Mouse (Mus musculus): ENCODE results near the gene Slc7a5. TPM values are rescaled to one million over a fixed set of nuclear protein-coding genes. Genes with fewer than 3 reads are reported as not detected.

Slc7a5 gene
- polyA plus RNA-seq (2016; fragmentation: Nextera tagmentation; extraction: Ambion mirVana): 17.4 and 17.5 TPM in 2 replicates

- WGBS: under 1% methylated on average over 58 of the region's 61 CpGs
- H3K4me3 ChIP-seq: peak within 1 kb of the TSS; percentile 73
- no peaks in the 10 kb centered on the region for H3K9me3 ChIP-seq
- H3K4me1 ChIP-seq: peaks cover 18% of the 10 kb centered on the region
- H3K4me2 ChIP-seq (replicated peaks): peak within 1 kb of the TSS; percentile 95
- H3K9ac ChIP-seq: peak within 1 kb of the TSS; percentile 56
- H3K36me3 ChIP-seq: no peaks in the 10 kb centered on the region
- H3K27ac ChIP-seq: no peak within 1 kb of the TSS
- H3K27me3 ChIP-seq: no peaks in the 10 kb centered on the region
- peak; percentile 78 for ATAC-seq (ENCODE audit: insufficient number of reproducible peaks, insufficient read depth, low FRiP score, low TSS enrichment)
Observed at GRCm38 (mm10) chr8:121907587-121908248, at the start of gene Slc7a5. Gene Slc7a5, minus strand, starts transcription at chr8:121907694.

- 70% methylated on average over 1 of the region's 1 CpGs for WGBS
- Histone ChIP-seq H3K36me3 (peaks cover 16% of the 10 kb centered on the region), H3K4me2 (replicated peaks) (no peak overlapping the region), H3K4me3 (no peak overlapping the region), H3K27ac (no peak overlapping the region), H3K4me1 (peaks cover 28% of the 10 kb centered on the region), H3K27me3 (no peaks in the 10 kb centered on the region), H3K9ac (no peak overlapping the region), H3K9me3 (no peaks in the 10 kb centered on the region)
- no peak for ATAC-seq (ENCODE audit: insufficient number of reproducible peaks, insufficient read depth, low FRiP score, low TSS enrichment)
Observed at GRCm38 (mm10) chr8:121955825-121956500, 48.5 kb upstream of the Slc7a5 start.

GRCm38 (mm10) chr8:121954981-121955555, 47.6 kb upstream of the Slc7a5 start:
- Histone ChIP-seq H3K4me1 (peaks cover 28% of the 10 kb centered on the region), H3K4me2 (replicated peaks) (no peak overlapping the region), H3K36me3 (peaks cover 16% of the 10 kb centered on the region), H3K9ac (no peak overlapping the region), H3K27ac (no peak overlapping the region), H3K27me3 (no peaks in the 10 kb centered on the region), H3K9me3 (no peaks in the 10 kb centered on the region), H3K4me3 (no peak overlapping the region)
- 81% methylated on average over 10 of the region's 10 CpGs for WGBS
- no peak for ATAC-seq (ENCODE audit: insufficient number of reproducible peaks, insufficient read depth, low FRiP score, low TSS enrichment)

DNA sequence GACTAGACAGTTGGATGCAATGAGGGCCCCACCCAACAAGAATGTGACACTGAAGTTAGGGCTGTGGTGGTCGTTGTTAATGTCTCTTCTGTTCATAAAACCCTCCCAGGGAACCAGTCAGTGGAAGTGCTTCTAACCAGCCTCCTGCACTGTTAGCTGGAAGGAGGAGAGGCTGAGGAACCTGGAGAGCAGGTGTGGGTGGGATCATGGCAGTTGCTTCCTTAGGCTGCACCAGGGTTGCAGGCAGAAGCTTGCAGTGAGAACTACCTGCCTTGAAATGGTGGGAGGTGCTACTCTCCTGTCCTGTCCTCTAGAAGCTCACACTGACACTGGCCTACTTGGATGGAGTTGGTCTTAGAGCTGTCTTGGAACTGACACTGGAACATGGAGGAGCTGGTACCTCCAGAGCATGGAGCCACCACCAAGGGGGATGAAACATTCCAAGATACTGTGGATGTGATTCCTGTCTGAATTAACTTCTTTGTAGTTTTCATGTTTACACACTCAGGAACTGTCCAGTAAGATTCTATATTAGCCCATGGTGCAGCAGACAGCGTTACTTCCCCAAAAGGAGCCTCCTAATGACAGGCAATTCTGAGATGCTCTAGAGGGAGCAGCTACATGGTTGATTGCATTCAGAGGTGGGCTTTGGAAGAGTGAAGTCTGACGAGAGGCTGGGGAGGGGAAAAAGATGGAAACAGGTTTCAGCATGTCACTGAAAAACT, 46.5 kb upstream of the Slc7a5 start:
- ATAC-seq (ENCODE audit: insufficient number of reproducible peaks, insufficient read depth, low FRiP score, low TSS enrichment): no peak
- H3K9ac ChIP-seq: no peak overlapping the region
- no peaks in the 10 kb centered on the region for H3K27me3 ChIP-seq
- no peaks in the 10 kb centered on the region for H3K9me3 ChIP-seq
- no peak overlapping the region for H3K27ac ChIP-seq
- H3K4me3 ChIP-seq: no peak overlapping the region
- peaks cover 16% of the 10 kb centered on the region for H3K36me3 ChIP-seq
- no peak overlapping the region for H3K4me2 ChIP-seq (replicated peaks)
- peaks cover 25% of the 10 kb centered on the region for H3K4me1 ChIP-seq
- 81% methylated on average over 3 of the region's 3 CpGs for WGBS

GRCm38 (mm10) chr8:121952800-121953199, 45.3 kb upstream of the Slc7a5 start:
- ATAC-seq (ENCODE audit: insufficient number of reproducible peaks, insufficient read depth, low FRiP score, low TSS enrichment): no peak
- Histone ChIP-seq H3K27me3 (no peaks in the 10 kb centered on the region), H3K4me1 (peaks cover 36% of the 10 kb centered on the region), H3K36me3 (peaks cover 16% of the 10 kb centered on the region), H3K4me3 (no peak overlapping the region), H3K4me2 (replicated peaks) (peak overlapping the region; percentile 80), H3K27ac (no peak overlapping the region), H3K9me3 (no peaks in the 10 kb centered on the region), H3K9ac (no peak overlapping the region)
- WGBS: 92% methylated on average over 7 of the region's 7 CpGs

- Histone ChIP-seq H3K9me3 (no peaks in the 10 kb centered on the region), H3K27ac (no peak overlapping the region), H3K27me3 (no peaks in the 10 kb centered on the region), H3K4me2 (replicated peaks) (peak overlapping the region; percentile 80), H3K4me1 (peaks cover 43% of the 10 kb centered on the region), H3K36me3 (peaks cover 16% of the 10 kb centered on the region), H3K4me3 (peak overlapping the region; percentile 74), H3K9ac (peak overlapping the region; percentile 99; the same call in 1 of the 2 replicates)
- ATAC-seq (ENCODE audit: insufficient number of reproducible peaks, insufficient read depth, low FRiP score, low TSS enrichment): no peak
Observed at GRCm38 (mm10) chr8:121952122-121952521, 44.6 kb upstream of the Slc7a5 start.

- H3K27me3 ChIP-seq: no peaks in the 10 kb centered on the region
- no peak for ATAC-seq (ENCODE audit: insufficient number of reproducible peaks, insufficient read depth, low FRiP score, low TSS enrichment)
- H3K9ac ChIP-seq: peak overlapping the region; percentile 99
- WGBS: 38% methylated on average over 7 of the region's 7 CpGs
- H3K4me1 ChIP-seq: peaks cover 48% of the 10 kb centered on the region
- H3K4me2 ChIP-seq (replicated peaks): peak overlapping the region; percentile 80
- peak overlapping the region; percentile 96; the same call in 1 of the 2 replicates for H3K27ac ChIP-seq
- peak overlapping the region; percentile 74 for H3K4me3 ChIP-seq
- no peaks in the 10 kb centered on the region for H3K9me3 ChIP-seq
- peaks cover 16% of the 10 kb centered on the region for H3K36me3 ChIP-seq
Observed at GRCm38 (mm10) chr8:121951656-121952009, 44.1 kb upstream of the Slc7a5 start.

DNA sequence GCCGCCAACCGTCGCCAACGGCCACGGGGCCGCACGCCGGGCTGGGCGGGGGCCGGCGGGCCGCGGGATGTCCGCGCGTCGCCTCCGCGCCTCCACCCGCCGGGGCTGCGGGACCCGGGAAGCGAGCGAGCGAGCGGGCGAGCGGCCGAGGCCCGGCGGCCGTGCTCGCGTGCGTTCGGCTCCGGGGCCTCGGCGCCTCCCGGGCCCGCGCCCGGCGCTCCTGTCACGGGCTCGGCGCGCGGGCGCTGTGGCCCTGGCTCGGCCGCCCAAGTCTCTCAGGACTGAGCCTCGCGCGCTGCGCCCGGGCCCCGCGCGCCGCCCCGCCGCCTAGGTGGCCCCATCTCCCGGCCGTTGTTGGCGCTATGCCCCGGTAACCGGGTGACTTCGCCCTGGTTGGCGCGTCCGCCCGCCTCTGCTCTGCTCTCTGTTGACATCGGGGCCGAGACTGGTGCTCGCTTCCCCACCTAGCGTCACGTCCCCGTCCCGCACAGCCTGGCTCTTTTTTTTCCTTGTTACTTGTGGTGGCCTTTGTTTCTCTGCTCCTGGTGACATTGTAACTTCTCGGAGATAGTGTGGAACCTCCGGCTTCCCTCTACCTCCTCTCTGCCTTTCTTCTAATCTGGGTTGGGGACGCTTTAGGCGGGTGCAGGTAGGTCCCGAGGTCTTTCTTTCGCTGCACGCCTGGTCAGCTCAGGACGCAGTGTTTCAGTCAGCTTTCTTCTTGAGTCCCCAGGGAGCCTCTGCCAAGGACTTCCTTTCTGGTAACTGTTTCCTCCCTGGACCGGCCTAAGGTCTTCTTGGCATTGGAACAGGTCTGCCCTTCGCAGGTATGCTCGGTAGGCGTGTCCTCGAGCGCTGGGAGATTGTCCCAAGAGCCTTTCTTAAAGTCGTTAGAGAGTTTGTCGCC, 43.5 kb upstream of the Slc7a5 start:
- no peaks in the 10 kb centered on the region for H3K27me3 ChIP-seq
- H3K27ac ChIP-seq: peak overlapping the region; percentile 96
- peaks cover 49% of the 10 kb centered on the region for H3K4me1 ChIP-seq
- H3K36me3 ChIP-seq: peaks cover 14% of the 10 kb centered on the region
- peak overlapping the region; percentile 99 for H3K9ac ChIP-seq
- peak overlapping the region; percentile 74 for H3K4me3 ChIP-seq
- no peaks in the 10 kb centered on the region for H3K9me3 ChIP-seq
- 1% methylated on average over 83 of the region's 97 CpGs for WGBS
- ATAC-seq (ENCODE audit: insufficient number of reproducible peaks, insufficient read depth, low FRiP score, low TSS enrichment): no peak
- H3K4me2 ChIP-seq (replicated peaks): peak overlapping the region; percentile 80

DNA sequence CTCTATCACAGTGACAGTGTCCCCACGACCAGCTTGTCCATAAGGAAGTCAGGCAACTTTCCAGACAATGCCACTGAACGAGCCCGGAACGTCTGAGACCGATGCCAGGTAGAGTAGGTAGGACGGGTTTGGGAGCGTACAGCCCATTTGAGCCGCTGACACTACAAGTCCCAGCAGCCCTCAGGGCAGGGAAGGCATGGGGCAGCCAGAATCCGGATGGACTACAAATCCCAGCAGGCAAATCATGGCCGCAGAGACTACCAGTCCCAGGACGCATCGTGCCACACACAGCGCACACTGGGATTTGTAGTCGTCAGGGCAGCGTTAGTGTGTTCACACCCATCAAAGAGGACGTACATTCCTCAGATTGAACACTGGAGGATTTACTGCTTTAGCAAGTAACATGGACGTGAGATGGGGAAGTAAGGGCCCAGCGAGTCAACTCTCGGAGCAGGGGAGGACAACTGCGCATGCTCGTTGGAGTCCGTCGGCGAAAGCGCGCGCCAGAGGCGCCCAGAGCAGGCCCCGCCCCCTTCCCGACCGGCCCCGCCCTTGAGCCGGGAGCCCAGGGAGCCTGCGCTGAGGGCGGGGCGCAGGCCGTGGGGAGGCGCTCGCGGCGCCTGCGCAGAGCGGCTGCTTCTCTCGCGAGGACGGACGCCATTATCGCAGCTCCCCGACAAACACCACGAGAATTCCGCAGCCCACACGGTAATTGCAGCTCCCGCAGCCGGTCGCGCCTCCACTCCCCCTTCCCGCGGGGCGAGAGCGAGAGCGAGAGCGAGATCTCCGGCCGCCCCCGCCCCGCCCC, 42.7 kb upstream of the Slc7a5 start:
- no peaks in the 10 kb centered on the region for H3K27me3 ChIP-seq
- H3K4me2 ChIP-seq (replicated peaks): peak overlapping the region; percentile 80
- H3K9ac ChIP-seq: peak overlapping the region; percentile 99
- peak overlapping the region; percentile 96 for H3K27ac ChIP-seq
- H3K9me3 ChIP-seq: no peaks in the 10 kb centered on the region
- peaks cover 12% of the 10 kb centered on the region for H3K36me3 ChIP-seq
- H3K4me1 ChIP-seq: peaks cover 49% of the 10 kb centered on the region
- WGBS: under 1% methylated on average over 64 of the region's 66 CpGs
- peak overlapping the region; percentile 74 for H3K4me3 ChIP-seq
- ATAC-seq (ENCODE audit: insufficient number of reproducible peaks, insufficient read depth, low FRiP score, low TSS enrichment): peak; percentile 93

DNA sequence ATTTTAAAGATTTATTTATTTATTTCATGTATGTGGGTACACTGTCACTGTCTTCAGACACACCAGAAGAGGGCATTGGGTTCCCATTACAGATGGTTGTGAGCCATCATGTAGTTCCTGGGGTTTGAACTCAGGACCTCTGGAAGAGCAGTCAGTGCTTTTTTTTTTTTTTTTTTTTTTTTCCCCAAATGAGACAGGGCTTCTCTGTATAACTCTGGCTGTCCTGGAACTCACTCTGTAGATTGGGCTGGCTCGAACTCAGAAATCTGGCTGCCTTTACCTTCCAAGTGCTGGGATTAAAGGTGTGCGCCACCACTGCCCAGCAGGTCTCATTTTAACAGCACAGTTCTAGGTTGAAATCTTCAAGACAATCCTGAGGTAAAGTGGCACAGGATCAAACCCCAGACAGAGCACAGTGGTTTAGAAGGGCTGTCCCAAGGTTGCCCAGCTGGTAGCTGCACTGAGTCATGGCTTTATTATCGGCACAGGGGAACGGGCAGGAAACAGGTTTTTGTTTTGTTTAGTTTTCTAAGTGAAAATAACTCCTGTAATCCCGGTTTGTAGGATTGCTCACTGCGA, 41.8 kb upstream of the Slc7a5 start, which contains the start of gene Banp:
Gene Banp, plus strand, starts transcription at position 529 of the 579 bp plus-strand sequence.
- Histone ChIP-seq H3K27me3 (no peaks in the 10 kb centered on the region), H3K4me3 (peak within 1 kb of the TSS; percentile 74), H3K9me3 (no peaks in the 10 kb centered on the region), H3K4me1 (peaks cover 49% of the 10 kb centered on the region), H3K27ac (peak within 1 kb of the TSS; percentile 96), H3K4me2 (replicated peaks) (peak within 1 kb of the TSS; percentile 80), H3K9ac (peak within 1 kb of the TSS; percentile 99), H3K36me3 (peaks cover 7% of the 10 kb centered on the region)
- 62% methylated on average over 6 of the region's 6 CpGs for WGBS
- ATAC-seq (ENCODE audit: insufficient number of reproducible peaks, insufficient read depth, low FRiP score, low TSS enrichment): no peak

All from embryonic facial prominence, embryonic 12.5 days (tissue).